Mouse (Mus musculus) T-helper 17 cell (primary cell): ENCODE data around the gene Ripor1.
"Not testable (repeated sequence)": the region's sequence is repeated elsewhere in the genome, so short reads cannot be mapped to it uniquely, and the experiment has no call there.

ENCODE experiments used
- in situ Hi-C, 2 experiments: fragments of 300-600 bp; cut with MboI, MseI; formaldehyde crosslinking; loops; 1 replicate in 1 of 2; 2 replicates in 1 of 2; pipeline ENCODE4 v1.15.1; 2025; ENCODE audit warnings: high pct_unique_total_duplicates in 2 of 2

Gene Ripor1

GRCm38 (mm10) chr8:105604804-105605381 lies at the start of gene Ripor1:
Gene Ripor1 (plus strand): TSS chr8:105605255.
- in situ Hi-C loops, result loop anchor here in 1 of 2 experiments (5.0 kb wide), 1 partner anchor 177 kb away; no protein-coding TSS in a partner anchor

- in situ Hi-C loops, result no loop called here
Observed at GRCm38 (mm10) chr8:105562863-105563262, 42.2 kb upstream of the Ripor1 start.

GRCm38 (mm10) chr8:105563871-105564270 lies 41.2 kb upstream of the Ripor1 start:
- in situ Hi-C loops, result no loop called here

GRCm38 (mm10) chr8:105564573-105565229 lies 40.4 kb upstream of the Ripor1 start:
- in situ Hi-C loops, result not testable (repeated sequence)

GRCm38 (mm10) chr8:105565401-105565881 lies 39.6 kb upstream of the Ripor1 start:
- in situ Hi-C loops, result no loop called here

- in situ Hi-C loops, result no loop called here
Observed at GRCm38 (mm10) chr8:105565952-105566702, 38.9 kb upstream of the Ripor1 start, which contains the start of gene Atp6v0d1. Gene Atp6v0d1 (minus strand): TSS chr8:105566047.

- in situ Hi-C loops, result no loop called here
Observed at GRCm38 (mm10) chr8:105566703-105567595, 38.1 kb upstream of the Ripor1 start.

GRCm38 (mm10) chr8:105571810-105572209 lies 33.2 kb upstream of the Ripor1 start:
- in situ Hi-C loops, result no loop called here

GRCm38 (mm10) chr8:105573427-105573826 lies 31.6 kb upstream of the Ripor1 start:
- in situ Hi-C loops, result no loop called here

- in situ Hi-C loops, result no loop called here
Observed at GRCm38 (mm10) chr8:105574741-105575140, 30.3 kb upstream of the Ripor1 start.

- in situ Hi-C loops, result no loop called here
Observed at GRCm38 (mm10) chr8:105575538-105575937, 29.5 kb upstream of the Ripor1 start.

GRCm38 (mm10) chr8:105579719-105580118 lies 25.3 kb upstream of the Ripor1 start:
- in situ Hi-C loops, result no loop called here

GRCm38 (mm10) chr8:105592431-105592830 lies 12.6 kb upstream of the Ripor1 start:
- in situ Hi-C loops, result no loop called here

- in situ Hi-C loops, result no loop called here
Observed at GRCm38 (mm10) chr8:105593859-105594258, 11.2 kb upstream of the Ripor1 start.

GRCm38 (mm10) chr8:105594451-105595242 lies 10.4 kb upstream of the Ripor1 start:
- in situ Hi-C loops, result no loop called here

GRCm38 (mm10) chr8:105596362-105597034 lies 8.6 kb upstream of the Ripor1 start:
- in situ Hi-C loops, result no loop called here

- in situ Hi-C loops, result no loop called here
Observed at GRCm38 (mm10) chr8:105598777-105599176, 6.3 kb upstream of the Ripor1 start.

- in situ Hi-C loops, result loop anchor here in 1 of 2 experiments (5.0 kb wide), 1 partner anchor 181 kb away; no protein-coding TSS in a partner anchor
Observed at GRCm38 (mm10) chr8:105601301-105601700, 3.8 kb upstream of the Ripor1 start.

GRCm38 (mm10) chr8:105602540-105602939 lies 2.5 kb upstream of the Ripor1 start:
- in situ Hi-C loops, result loop anchor here in 1 of 2 experiments (5.0 kb wide), 1 partner anchor 180 kb away; no protein-coding TSS in a partner anchor
